Mouse (Mus musculus): ENCODE results near the gene Lrsam1.
A peak's percentile ranks its signal among the peaks of the same experiment; 100 is the strongest.

Gene Lrsam1

DNA sequence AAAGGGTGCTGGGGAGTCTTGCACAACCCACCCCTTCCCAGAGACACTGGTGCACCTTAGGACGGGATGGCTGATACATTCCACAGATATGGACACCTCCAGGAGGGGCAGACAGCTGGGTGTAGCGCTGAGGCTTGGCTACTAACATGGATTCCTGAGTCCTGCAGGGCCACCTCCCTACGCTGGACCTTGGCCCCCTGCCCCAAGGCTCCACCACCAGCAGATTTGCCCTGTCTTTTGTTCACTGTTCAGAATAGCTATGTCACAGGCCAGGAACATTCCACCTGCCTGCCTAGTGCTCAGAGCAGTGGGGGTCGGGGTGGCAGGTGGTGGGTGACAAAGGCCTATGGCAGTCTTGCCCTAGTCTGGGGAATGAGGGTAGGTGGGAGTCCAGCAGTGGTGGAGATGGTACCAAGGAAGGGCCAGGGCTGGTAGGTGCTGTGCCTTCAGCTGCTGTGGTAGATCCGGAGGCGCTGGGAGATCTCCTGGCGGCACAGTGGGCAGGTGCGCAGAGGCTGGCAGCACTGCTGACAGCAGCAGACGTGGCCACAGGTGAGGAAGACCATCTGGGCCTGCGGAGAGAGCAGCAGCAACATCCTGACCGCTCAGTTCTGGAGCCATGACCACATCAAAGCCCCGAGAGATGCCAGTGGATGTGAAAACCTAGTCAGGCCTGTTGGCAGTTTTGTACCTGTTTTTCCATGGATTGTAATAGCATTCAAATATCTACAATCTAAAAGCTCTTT, 34.9 kb downstream of the Lrsam1 start:
- DNase-seq (ENCODE audit: low spot score), result no peak

GRCm38 (mm10) chr2:32924306-32924844, 37.0 kb downstream of the Lrsam1 start:
- DNase-seq (ENCODE audit: low spot score), result no peak

- no peak for DNase-seq (ENCODE audit: low spot score)
Observed at GRCm38 (mm10) chr2:32923551-32924250, 37.7 kb downstream of the Lrsam1 start.

DNA sequence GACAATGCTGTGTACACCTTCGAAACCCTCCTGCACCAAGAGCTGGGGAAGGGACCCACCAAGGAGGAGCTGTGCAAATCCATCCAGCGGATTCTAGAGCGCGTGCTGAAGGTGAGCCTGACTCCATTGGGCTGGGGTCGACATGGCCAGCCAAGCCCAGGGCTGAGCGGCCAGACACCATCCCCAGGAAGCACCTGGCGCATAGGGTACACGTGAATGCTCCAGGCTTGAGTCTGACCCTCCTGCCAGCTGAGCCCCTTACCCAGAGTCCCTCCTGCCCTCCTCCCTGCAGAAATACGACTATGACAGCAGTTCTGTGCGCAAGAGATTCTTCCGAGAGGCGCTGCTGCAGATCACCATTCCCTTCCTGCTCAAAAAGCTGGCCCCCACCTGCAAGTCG, 38.9 kb downstream of the Lrsam1 start:
- no peak for DNase-seq (ENCODE audit: low spot score)

GRCm38 (mm10) chr2:32921801-32922380, 39.5 kb downstream of the Lrsam1 start:
- DNase-seq (ENCODE audit: low spot score), result no peak

DNA sequence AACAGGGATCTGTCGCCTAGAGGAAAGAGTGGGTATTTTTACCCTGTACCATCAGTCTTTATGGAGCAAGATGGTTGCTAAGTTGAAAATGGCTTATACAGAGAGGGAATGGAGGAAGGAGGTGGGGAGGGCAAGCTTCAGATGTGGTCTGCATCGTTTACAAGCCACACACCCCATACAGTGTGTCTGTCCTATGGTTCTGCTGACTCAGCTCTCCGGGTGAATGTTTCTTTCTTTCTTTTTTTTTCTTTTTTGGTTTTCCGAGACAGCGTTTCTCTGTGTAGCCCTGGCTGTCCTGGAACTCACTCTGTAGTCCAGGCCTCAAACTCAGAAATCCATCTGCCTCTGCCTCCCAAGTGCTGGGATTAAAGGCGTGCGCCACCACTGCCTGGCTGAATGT, 40.2 kb downstream of the Lrsam1 start:
- no peak for DNase-seq (ENCODE audit: low spot score)

GRCm38 (mm10) chr2:32918391-32918790, 43.0 kb downstream of the Lrsam1 start:
- DNase-seq (ENCODE audit: low spot score), result no peak

DNA sequence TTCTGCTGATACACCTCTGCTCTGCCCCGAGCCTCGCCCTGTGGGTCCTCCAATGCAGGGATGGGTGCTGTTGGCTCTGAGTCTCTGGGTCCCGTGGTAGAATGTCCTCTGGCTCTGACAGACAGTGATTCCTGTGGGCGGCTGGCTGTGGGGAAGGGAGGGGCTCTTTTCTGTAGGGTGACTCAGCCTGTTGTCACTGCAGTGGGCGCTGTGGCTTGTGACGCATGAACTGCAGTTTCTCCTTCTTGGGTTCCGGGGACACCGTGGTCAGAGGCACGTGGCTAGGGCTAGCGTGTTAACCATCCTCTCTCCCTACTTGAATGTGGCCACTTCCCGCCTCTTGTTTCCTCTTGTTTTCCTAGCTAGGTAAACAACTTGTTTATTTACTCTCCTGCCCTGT, 43.9 kb downstream of the Lrsam1 start:
- DNase-seq (ENCODE audit: low spot score), result peak; percentile 64

DNA sequence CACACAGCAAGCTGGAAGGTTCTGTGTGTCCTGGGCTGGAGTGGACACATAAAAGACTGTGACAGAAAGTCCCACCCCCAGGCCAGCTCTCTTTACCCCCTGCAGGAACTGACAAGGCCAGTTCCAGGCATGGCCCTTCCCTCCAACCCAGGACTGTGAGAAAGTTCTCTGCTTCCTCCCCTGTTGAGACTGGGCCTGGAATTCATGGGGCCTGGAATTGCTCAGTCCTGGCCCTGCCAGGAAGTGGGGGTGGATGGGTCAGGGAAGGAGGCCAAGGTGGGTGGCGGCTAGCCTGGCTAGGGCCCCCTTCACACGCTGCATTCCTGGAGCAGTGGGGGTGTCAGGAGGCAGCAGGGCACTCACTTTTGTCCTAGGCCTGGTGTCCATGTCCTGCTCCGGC, 46.5 kb downstream of the Lrsam1 start:
- no peak for DNase-seq (ENCODE audit: low spot score)

DNA sequence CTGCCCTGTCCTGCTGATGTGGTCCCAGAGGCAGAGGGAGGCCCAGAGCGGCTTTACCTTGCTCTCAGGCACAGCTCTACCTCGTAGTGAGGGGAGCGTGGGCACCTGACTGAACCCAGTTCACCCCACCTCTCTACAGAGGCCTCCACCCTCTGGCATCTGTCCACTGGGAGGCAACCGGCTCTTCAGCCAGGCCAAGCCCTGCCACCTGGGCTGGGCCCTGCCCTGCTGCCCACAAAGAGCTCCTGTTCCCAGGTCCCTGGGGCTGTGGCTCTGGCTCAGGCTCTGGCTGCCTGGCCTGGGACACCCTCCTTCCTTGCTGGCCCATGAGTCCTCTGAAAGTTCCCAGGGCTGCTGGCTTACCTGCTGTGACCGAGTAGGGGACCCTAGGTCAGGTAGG, 47.1 kb downstream of the Lrsam1 start:
- DNase-seq (ENCODE audit: low spot score), result no peak

DNA sequence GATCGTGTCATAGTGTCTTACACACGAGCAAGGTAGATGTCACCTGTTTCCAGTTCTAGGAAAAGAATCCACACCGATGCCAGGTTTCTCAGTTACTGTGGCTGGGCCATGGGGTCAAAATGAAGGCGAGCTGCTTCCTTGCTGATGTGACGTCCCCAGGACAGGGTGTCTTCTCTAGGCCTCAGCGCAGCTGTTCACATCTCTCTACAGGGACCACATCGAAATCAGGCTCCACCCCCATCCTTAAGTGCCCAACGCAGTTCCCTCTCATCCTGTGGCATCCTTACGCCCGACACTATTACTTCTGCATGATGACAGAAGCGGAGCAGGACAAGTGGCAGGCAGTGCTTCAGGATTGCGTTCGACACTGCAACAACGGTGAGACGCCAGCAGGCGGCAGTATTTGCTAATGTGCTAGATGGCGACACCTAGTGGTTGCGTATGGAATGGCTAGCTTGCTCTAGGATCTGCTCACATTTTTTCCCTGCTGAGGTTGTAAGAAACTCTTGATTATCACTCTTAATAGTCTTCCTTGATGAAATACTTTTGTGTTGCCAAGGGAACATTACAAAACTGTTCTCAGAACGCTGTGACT, 49.1 kb downstream of the Lrsam1 start:
- DNase-seq (ENCODE audit: low spot score), result peak; percentile 87

DNA sequence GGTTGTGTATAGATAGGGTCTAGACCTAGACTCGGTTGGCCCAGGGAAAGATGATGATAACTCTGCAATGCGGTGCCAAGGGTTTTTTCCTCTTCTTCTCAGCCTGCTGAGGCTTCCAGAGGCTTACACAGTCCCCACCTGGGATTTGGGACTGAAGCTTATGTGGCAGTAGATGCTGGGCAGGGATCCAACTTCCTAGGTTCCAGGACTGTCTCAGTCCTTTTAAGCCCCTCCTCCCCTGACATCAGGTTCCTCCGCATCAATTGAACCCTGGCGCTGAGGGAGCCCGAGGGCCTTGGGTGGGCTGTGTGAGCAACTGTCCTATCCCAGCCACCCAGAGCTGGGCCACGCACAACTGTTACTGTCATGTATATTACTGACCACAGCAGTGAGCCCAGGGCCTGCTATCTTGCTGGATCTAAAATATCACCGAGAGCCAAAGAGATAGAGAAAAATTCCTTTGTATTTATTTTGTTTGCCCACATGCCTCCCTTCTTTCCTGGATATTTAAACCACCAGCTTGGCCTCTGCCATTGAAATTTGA, 49.7 kb downstream of the Lrsam1 start:
- no peak for DNase-seq (ENCODE audit: low spot score)

DNA sequence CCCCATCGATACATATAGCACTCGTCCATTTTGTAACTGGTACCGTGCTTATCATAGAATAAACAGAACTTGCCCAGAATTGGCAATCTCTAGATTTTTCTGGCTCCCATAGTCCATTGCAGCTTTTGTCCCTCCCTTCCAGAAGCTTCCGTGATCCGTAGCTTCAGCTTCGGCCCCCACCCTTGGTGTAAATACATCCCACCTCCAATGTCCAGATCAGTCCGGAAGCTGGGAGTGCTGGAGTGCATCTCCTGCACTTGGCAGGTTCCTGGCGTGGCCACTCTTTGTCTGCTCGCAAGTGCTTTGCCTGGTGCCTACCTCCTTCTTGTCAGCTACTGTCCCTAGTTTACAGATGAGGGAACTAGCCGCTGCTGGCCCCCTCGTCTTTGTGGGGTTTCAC, 52.6 kb downstream of the Lrsam1 start:
- no peak for DNase-seq (ENCODE audit: low spot score)

DNA sequence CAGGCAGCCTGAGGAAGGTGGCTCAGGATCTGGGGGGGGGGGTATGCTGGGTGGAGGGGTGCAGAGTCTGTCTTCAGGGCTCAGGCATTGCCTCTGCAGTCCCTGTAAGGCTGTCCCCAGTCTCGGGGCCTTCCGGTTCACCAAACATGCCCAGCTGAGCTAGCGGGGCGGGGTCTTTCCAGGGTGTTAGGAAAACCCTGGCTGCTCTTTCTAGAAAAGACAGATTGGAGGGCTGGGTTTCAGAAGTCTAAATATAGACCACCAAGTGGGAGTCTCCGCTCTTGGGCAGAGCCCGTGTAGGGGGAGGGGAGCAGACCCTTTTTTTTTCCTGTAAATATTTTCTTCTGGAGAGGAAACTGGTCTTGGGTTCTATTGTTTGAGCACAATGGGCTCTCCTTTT, 53.1 kb downstream of the Lrsam1 start:
- DNase-seq (ENCODE audit: low spot score), result no peak

- DNase-seq (ENCODE audit: low spot score), result no peak
Observed at GRCm38 (mm10) chr2:32907442-32907841, 54.0 kb downstream of the Lrsam1 start.

- no peak for DNase-seq (ENCODE audit: low spot score)
Observed at GRCm38 (mm10) chr2:32905297-32905696, 56.1 kb downstream of the Lrsam1 start.

GRCm38 (mm10) chr2:32904637-32905036, 56.8 kb downstream of the Lrsam1 start:
- DNase-seq (ENCODE audit: low spot score), result no peak

DNA sequence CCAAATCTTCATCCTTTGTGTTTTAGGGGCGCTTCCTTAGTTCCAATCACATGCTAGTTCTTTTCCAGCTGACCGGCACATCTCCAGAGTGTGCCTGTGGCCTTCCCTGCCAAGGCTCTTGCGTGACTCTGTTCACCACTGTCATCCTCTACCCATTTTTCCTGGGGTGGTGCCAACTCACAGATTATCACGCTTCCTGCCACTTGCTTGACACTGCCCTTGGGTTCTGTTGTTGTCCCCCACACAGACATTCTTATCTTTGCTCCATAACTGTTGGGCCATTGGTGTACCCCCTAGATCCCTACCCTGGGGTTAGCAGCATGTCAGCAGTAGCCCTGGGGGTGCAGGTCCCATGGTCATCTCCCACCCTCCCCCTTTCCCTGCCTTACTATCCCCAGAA, 57.9 kb downstream of the Lrsam1 start:
- no peak for DNase-seq (ENCODE audit: low spot score)

DNA sequence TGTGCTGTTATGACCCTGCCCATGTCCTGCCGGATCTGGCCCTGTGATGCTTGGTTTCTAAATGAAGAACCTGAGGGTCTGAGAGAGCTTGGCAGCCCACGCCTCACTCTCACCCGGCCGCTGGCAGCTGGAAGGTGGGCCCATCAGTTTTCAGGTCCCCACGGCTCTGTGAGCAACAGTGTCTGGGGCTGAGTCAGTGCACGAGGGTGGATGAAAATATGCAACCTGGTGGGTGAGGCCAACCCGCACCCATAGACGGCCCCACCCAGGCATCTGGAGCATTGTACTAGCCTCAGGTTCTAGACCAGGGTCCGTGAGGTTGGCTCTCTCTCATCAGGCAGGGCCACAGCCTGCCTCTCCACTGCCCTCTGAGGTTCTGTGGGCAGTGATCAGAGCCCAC, 59.3 kb downstream of the Lrsam1 start:
- DNase-seq (ENCODE audit: low spot score), result no peak

DNA sequence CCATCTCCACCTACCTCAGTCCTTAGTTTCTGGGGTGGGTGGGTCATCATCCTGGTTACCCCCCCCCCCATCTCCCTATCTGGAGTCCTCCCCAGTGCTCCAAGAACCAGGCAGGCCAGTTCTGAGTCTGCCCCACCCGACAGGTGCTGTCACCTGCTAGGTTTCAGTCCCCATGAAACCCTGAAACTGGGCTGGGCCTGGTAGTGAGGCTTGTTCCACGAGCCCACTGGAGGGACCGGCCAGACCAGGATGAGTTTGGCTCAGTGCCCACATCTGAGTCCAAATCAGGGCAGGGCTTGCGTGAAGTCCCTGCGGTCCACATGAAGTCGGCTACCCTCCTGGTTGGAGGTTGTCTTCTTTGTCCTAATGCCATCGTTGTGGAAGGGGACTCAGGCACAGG, 62.4 kb downstream of the Lrsam1 start:
- DNase-seq (ENCODE audit: low spot score), result no peak

DNA sequence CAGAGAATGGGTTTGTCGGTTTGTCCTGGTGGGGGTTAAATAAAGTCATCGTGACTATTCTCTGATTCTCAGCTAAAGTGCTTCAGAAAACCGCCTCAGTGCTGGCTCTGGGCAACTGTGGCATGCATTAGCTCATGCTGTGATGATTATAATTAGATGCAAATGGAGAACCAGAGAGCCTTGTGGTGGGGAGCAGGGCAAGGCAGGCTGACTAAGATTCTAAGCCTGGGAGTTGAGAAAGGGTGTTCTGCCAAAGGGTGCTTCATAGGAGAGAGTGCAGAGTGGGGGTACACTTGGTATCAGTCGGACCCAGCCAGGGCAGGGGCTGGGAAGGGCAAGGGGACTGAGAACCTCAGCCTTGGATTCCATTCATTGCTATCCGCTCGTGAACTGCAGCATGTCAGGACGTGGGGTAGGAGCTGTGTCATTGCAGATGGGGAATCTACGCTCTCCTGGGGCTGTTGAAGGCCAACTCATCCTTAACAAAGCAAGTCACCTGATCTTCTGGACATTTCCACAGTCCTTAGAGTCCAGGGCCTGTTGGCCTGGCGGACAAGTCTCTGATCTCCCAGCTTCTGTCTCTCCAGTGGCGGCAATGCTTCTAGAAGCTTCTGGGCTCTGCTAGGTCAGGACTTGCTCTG, 64.8 kb downstream of the Lrsam1 start:
- DNase-seq (ENCODE audit: low spot score), result no peak

GRCm38 (mm10) chr2:32895606-32896106, 65.8 kb downstream of the Lrsam1 start:
- DNase-seq (ENCODE audit: low spot score), result no peak
